Mouse (Mus musculus): Measurements from ENCODE around the gene Ackr2.

Ackr2 gene

GRCm38 (mm10) chr9:121952596-121952995 lies 54.4 kb downstream of the Ackr2 start:
- in situ Hi-C loops (cut with MboI; ENCODE audit: low sequenced_read_pairs), result no loop called here

GRCm38 (mm10) chr9:121959966-121960635 lies 61.9 kb downstream of the Ackr2 start:
- in situ Hi-C loops (cut with MboI; ENCODE audit: low sequenced_read_pairs), result no loop called here
